Mouse (Mus musculus) NIH3T3 (cell line): ENCODE data around the gene Usp40.
A peak's percentile ranks its signal among the peaks of the same experiment; 100 is the strongest.

ENCODE experiments used
- DNase-seq: peaks from one replicate; pipeline ENCODE4 v3.0.0-alpha.2; 2012; ENCODE audit warnings: low read depth

The Usp40 gene

GRCm38 (mm10) chr1:87947681-87948091 is 60.7 kb downstream of the Usp40 start:
- DNase-seq = no peak

- no peak for DNase-seq
Observed at GRCm38 (mm10) chr1:87941765-87942164, 66.6 kb downstream of the Usp40 start.

DNA sequence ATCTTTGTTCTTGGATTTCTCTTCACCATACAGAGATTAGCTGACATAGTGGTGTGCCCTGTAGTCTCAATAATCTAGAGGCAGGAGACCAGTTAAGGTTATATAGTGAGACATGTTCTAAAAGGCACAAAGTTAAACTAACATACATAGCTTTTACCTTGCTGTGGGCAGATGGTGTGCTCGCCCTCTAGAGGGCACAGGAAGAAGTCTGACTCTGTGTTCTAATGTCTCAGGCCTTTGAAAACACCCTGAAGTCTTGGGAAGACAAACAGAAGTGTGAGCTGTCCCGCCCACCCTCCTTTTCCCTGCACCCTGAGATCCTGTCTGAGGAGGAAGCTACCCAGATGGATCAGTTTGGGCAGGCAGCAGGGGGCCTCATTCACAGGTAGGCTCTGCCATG is 71.8 kb downstream of the Usp40 start:
- peak; percentile 54 for DNase-seq

DNA sequence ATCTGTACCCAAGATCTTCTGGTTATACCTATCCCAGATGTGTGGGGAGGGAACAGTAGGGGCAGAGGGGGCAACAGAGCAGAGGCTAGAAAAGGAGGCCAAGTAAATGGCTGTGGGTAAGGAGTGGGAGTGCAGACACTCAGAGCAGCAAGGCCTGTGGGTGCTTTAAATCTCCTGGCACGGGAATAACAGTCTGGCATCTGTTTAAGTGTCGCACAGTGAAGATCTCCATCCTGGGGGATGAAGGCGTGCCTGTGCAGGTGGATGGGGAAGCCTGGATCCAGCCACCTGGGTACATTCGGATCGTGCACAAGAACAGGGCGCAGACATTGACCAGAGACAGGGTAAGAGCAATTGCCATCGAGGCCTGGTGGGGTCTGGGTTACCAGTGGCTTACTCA is 72.3 kb downstream of the Usp40 start:
- DNase-seq = no peak

- peak; percentile 11 for DNase-seq
Observed at GRCm38 (mm10) chr1:87935546-87935945, 72.8 kb downstream of the Usp40 start.

DNA sequence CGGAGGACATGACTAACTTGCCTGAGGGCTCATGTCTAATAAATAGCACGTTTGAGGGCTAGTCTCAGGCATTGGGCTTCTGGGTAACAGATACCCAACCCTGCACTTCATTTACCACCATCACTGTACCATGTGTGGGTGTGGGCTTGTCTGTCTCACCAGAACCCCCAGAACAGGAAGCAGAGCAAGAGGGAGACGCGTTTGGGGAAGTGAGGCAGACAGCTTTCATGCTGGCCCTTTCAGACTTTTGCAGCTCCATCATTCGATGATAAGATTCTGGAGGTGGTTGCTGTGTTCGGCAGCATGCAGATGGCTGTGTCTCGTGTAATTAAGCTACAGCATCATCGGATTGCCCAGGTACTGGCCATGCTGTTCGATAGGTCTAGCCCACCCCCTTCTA is 73.3 kb downstream of the Usp40 start:
- DNase-seq = no peak

DNA sequence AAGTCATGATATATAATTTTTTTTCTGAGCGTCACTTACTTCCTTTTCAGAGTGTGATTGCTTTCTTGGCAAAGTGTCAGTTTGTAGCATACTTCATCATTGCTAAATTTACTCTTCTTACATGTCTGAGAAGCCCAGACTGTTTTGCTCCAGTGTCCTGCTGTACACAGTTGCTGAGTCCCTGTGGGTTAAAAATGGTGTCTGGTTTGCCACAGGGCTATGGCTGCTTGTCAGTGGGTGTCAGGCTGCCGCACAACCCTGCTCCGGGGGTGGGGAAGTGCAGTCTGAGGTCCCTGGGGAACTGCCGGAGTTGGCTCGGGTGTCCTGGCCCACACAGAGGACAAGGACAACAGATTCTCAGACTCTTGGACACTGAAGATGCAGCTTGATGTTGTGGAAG is 75.3 kb downstream of the Usp40 start:
- DNase-seq = no peak

GRCm38 (mm10) chr1:87929730-87930129 is 78.6 kb downstream of the Usp40 start:
- no peak for DNase-seq

DNA sequence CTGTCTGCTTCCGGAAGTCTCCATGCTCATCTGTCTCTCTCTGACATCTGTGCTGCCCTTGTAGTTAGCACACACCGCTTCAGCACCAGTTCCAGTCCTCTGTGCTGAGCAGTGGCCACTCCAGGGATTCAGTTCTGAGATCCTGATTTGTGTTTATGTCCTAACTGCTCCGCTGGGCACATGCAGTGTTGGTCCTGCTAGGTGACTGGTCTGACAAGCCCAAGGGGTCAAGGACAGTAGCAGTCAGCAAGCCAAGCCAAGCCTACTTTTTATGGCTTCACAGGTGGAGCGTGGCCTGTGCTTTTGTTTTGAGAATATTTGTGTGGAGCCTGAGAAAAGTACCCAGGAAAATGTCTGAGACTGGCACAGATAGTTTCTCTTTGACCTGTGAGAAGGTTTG is 83.5 kb downstream of the Usp40 start:
- DNase-seq = no peak

DNA sequence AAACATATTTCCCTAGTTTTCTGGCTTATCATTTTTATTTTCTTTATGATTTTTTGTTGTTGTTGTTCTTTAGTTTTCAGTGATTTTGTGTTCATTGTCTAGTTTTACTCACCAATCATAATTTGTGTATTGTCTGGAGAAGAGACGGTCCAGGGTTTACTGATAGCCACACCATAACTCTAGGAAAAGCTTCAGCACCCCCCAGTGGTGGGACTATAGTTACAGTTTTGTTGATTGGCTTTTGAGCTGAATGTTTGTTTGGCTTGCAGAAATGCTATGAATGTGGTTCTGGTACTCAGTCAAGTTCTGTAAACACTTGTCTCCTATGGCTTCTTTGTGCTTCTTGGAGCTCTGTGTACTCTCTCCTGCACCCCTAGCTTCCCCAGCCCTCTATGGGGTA is 85.7 kb downstream of the Usp40 start:
- peak; percentile 85 for DNase-seq

DNA sequence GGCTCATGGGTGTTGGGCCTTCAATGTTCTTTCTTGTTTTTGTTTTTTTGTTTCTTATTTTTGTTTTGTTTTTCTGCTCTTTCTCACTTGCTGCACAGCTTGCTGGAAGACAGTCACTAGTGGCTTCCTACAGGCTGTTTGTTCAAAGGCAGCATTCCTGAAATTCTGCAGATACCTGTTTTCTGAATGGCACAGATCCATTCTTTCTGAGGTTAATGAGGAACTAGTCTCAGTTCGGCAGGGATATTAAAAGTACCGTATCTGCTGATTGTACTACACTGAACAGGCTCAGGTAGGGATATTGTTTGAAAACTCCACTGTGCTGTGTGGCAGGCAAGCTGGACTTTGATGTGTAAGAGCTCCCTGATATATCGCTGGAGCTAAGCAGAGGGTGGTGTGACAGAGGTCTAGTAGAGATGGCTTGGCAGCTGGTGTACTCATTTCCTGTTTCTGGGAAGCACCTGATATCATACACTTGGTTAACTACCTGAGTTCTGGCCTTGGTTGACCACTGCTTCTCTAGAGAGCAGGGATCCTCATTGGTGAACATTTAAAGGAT is 88.2 kb downstream of the Usp40 start:
- DNase-seq = no peak

DNA sequence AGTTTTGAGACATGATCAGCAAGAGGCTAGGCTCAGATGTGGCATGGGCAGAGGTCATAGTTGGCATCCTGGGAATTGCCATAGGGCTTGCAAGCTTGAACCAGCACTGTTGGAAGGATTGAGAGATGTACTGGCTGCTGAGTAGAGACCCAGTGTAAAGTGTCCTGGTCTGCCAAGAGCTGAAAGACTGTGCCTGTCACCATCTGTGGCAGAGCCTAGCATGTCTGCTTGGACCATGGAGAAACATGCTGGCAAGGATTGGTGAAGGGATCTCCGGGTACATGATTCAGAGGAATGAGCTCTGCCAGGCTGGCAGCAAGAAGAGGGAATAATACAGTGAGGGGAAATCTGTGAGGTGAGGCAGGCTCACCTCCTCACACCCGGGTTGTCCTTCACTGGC is 90.3 kb downstream of the Usp40 start:
- DNase-seq = no peak

- DNase-seq = no peak
Observed at GRCm38 (mm10) chr1:87917361-87917760, 91.0 kb downstream of the Usp40 start.

DNA sequence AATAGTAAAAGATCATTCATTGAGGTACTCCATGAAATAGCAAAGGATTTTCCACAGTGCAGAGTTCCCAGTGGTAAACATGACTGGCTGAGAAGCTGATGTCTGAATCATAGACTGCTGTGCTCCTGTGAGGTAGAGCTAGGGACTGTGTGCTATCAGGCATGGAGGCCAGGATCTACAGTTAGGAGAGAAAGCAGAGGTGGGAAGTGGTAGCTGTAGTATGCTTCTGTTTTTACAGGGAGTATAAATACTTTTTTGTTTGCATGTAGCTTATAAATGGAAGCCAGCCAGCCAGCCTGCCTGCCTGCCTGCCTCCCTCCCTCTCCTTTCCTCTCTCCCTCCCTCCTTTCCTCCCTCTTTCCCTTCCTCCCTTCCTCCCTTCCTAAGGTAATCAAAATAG is 95.0 kb downstream of the Usp40 start:
- peak; percentile 17 for DNase-seq

GRCm38 (mm10) chr1:87910428-87910827 is 97.9 kb downstream of the Usp40 start:
- DNase-seq = no peak

DNA sequence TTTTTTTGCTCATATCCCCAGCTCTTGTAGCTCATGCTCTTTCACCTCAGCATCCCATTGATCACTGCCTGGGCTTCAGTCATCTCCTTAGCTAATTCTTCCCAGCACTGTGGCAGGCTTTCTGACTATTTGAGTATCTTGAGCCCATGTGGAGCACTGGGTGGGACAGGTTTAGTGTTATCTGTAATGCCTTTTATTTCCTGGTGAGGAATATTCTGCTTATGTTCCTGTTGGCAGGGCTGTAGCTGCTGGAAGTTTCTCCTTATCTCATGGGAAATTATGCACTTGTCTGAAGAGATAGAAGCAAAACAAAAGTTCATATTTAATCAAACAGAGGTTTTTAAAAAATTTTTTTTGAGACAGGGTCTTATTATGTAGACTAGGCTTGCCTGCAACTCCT is 98.8 kb downstream of the Usp40 start:
- no peak for DNase-seq

- DNase-seq = no peak
Observed at GRCm38 (mm10) chr1:87908736-87909135, 99.6 kb downstream of the Usp40 start.

DNA sequence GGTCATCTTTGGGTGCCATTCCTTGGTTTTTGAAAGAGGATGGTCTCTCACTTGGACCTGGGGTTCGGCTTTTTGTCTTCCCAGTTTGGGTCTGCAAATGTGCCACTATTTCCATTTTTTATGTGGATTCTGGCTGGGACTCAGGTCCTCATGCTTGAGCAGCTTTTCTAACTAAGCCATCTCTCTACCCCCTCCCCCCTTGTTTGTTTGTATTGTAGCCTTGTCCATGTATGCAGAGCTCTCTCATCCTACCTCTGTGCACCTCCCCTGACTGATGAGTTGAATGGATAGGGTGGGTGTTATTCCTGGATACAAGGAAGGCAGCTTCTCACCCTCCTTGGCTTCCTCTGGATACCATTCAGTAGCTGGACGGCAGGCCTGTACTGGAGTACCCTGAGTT is 100.3 kb downstream of the Usp40 start:
- no peak for DNase-seq

- DNase-seq = no peak
Observed at GRCm38 (mm10) chr1:87906361-87906956, 101.9 kb downstream of the Usp40 start.

DNA sequence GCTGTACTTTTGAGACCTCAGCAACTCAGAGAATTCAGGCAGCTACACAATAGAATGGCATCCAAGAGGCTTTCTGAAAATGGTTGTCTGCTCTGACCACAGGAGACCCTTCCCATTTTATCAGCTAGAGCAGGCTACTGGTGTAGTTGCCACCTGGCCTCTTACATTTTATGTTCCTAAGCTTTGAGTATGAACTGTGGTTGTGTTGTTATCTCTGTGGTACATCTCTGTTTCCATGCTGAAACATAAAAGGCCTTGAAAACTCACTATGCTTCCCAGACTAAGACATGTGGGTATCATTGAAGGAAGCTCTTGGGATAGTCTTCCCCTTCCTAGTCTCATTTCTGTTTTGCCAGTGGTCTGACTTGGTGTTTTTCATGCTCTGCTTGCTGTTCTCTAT is 106.2 kb downstream of the Usp40 start:
- no peak for DNase-seq

GRCm38 (mm10) chr1:87900979-87901378 is 107.4 kb downstream of the Usp40 start:
- DNase-seq = no peak

- DNase-seq = no peak
Observed at GRCm38 (mm10) chr1:87899701-87900100, 108.7 kb downstream of the Usp40 start.

DNA sequence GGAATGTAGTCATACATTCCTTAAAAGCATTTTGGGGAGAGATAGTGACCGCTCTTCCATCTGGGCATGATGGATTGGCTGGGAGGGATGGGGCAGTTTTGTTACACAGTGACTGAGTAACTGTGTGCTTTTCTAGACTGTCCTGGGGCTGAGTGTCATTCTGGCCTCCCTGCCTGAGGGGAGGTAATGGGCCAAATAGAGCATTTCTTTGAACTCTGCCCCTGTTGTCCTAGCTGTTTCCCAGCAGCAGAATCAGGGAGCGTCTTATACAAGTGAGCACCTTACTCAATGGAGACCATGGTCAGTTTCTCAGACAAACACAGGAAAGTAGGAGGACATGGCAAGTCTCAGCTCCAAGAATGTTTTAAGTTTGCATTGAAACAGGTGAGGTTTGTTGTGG is 111.4 kb downstream of the Usp40 start:
- DNase-seq = no peak
